Mouse (Mus musculus): ENCODE data around the gene Rps3.

GRCm38 (mm10) chr7:99523121-99523520 is 39.6 kb upstream of the Rps3 start:
- TF ChIP-seq GATA1 (IDR thresholded peaks at IDR 0.05; ENCODE audit: borderline replicate concordance, low read length) (no peak), FLI1 (IDR thresholded peaks at IDR 0.05; ENCODE audit: low read length) (no peak)

Measured in megakaryocyte, embryonic 14.5 days (primary cell).